In the genomic region with DNA sequence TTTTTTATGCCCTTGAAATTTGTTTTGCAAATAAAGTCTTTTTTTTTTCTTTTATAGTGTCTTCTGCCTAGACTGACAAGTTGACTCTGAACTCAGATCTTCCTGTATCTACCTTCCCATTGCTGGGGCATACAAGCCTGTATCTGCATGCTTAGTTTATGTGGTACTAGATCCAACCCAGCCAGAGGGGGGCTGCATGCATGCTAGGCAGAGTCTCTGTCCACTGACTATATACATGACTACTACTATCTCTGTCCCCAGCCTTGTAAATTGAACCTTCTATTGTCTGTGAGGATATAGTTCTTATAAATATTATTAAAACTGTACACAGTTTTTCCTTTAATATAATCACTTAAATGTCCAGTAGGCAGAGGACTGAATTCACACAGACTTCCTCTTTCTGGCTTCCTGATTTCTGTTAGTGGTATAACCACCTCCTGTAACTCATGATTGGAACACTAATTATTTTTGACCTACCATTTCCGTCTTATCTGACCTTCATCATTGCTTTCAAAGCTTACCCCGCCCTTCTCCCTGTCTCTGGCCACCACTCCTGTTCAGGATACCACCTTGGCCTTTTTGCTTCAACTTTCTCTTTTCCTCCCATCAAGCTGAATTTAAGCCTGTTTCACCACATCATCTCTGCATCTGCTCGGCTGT, we compare ENCODE assay signal across 16 mouse cellular contexts. TPM values are rescaled to one million over a fixed set of nuclear protein-coding genes. Genes with fewer than 3 reads are reported as not detected.
DNase-seq lines count a peak whose midpoint lies in the region; ATAC-seq lines count a peak whose summit lies in the region.
"Had no signal": no experiment of that assay in that cellular context is flagged by ENCODE, and none has a peak within 500 bp of the region (broad histone marks: within the 10 kb centered on the region; RNA-seq: fewer than 3 reads in every experiment).

No protein-coding gene starts in this region.

- H3K9me3 ChIP-seq in heart, embryonic 11.5 days (replicated peaks; ENCODE audit: control insufficient read depth, low read length): no peaks in the 10 kb centered on the region
- H3K9me3 ChIP-seq: embryonic facial prominence, embryonic 15.5 days; forebrain, embryonic 13.5 days; hindbrain, embryonic 12.5 days; limb, embryonic 10.5 days had no signal

- H3K4me3 ChIP-seq in heart, embryonic 11.5 days (ENCODE audit: low read depth, low read length): no peak overlapping the region
- H3K4me3 ChIP-seq: embryonic facial prominence, embryonic 15.5 days; forebrain, embryonic 13.5 days; hindbrain, embryonic 12.5 days; limb, embryonic 10.5 days had no signal

- peak; percentile 96 for DNase-seq in 416B (ENCODE audit: low read depth)
- peak; percentile 43 to 47 for DNase-seq in B cell, adult 2 months
- peak; percentile 28 for DNase-seq in lung, postnatal 25 days (ENCODE audit: low spot score)
- DNase-seq in T-cell, adult 2 months (ENCODE audit: low spot score): no peak
- DNase-seq in right cerebral cortex, postnatal 4 days: no peak
- no peak for DNase-seq in gastrocnemius, postnatal 4 days (ENCODE audit: low spot score in 2 of 2)
- DNase-seq: adrenal gland, postnatal 14 days; thymus, postnatal 4 days had no signal

- no peaks in the 10 kb centered on the region for H3K4me1 ChIP-seq in heart, embryonic 11.5 days (ENCODE audit: control insufficient read depth, insufficient read depth, low read length)
- H3K4me1 ChIP-seq: embryonic facial prominence, embryonic 15.5 days had no signal

- H3K36me3 ChIP-seq in heart, embryonic 11.5 days (ENCODE audit: control insufficient read depth, insufficient read depth, low read length): no peaks in the 10 kb centered on the region
- H3K36me3 ChIP-seq: embryonic facial prominence, embryonic 15.5 days; hindbrain, embryonic 12.5 days; limb, embryonic 10.5 days had no signal

- H3K4me2 ChIP-seq in heart, embryonic 11.5 days: no peak overlapping the region
- H3K4me2 ChIP-seq: embryonic facial prominence, embryonic 15.5 days; forebrain, embryonic 13.5 days; hindbrain, embryonic 12.5 days; midbrain, embryonic 11.5 days had no signal

- H3K27ac ChIP-seq in heart, embryonic 11.5 days (ENCODE audit: low read depth, low read length): no peak overlapping the region
- H3K27ac ChIP-seq: embryonic facial prominence, embryonic 15.5 days; forebrain, embryonic 13.5 days; hindbrain, embryonic 12.5 days; limb, embryonic 10.5 days had no signal

- 58% methylated on average over 3 of the region's 3 CpGs for WGBS in heart, embryonic 11.5 days (ENCODE audit: insufficient replicate concordance)

- peak; percentile 94 for ATAC-seq in granulocyte monocyte progenitor cell, adult 5-6 weeks (replicated peaks; ENCODE audit: poor library complexity, severe bottlenecking)
- no peak for ATAC-seq in heart, embryonic 11.5 days (replicated peaks; ENCODE audit: insufficient number of reproducible peaks, low FRiP score, low TSS enrichment)
- ATAC-seq: forebrain, embryonic 13.5 days; intestine, embryonic 16.5 days had no signal

- no peaks in the 10 kb centered on the region for H3K27me3 ChIP-seq in heart, embryonic 11.5 days (ENCODE audit: control insufficient read depth, insufficient read depth, low read length)
- H3K27me3 ChIP-seq: embryonic facial prominence, embryonic 15.5 days; forebrain, embryonic 13.5 days; hindbrain, embryonic 12.5 days had no signal

- H3K9ac ChIP-seq in heart, embryonic 11.5 days (ENCODE audit: low read depth, low read length): no peak overlapping the region
- H3K9ac ChIP-seq: embryonic facial prominence, embryonic 15.5 days; forebrain, embryonic 13.5 days; hindbrain, embryonic 12.5 days had no signal

RNA-seq across cellular contexts. Expression of gene Osbpl8, which starts 45.4 kb away (rescaled TPM):
- 60.6 and 67.4 TPM in 2 replicates for total RNA-seq in granulocyte monocyte progenitor cell, adult 5-6 weeks (2014; fragmentation: Nextera tagmentation)
- total RNA-seq in granulocyte monocyte progenitor cell, adult 5-6 weeks (2017): 90.3 and 112 TPM in 2 replicates
- polyA plus RNA-seq in heart, embryonic 11.5 days (2014; fragmentation: Nextera tagmentation; extraction: Ambion mirVana): 20.5 and 21.1 TPM in 2 replicates
- total RNA-seq in gastrocnemius, postnatal 4 days (2021): 10 to 100 TPM; 22.5 to 24.8 TPM

Comparison
In these comparisons a context has a peak if more than half of its experiments do, and no peak if none do; other contexts are left out.
1. DNase-seq: peak in 416B (single experiment), B cell, adult 2 months (2 of 2) and lung, postnatal 25 days (single experiment); none in T-cell, adult 2 months (single experiment), right cerebral cortex, postnatal 4 days (single experiment) and gastrocnemius, postnatal 4 days (0 of 2).